Mouse (Mus musculus): ENCODE results near the gene Gli3. TPM values are rescaled to one million over a fixed set of nuclear protein-coding genes. Genes with fewer than 3 reads are reported as not detected.

Gene Gli3
- 57.9 and 65.0 TPM in 2 replicates for polyA plus RNA-seq (2016; fragmentation: Nextera tagmentation; extraction: Ambion mirVana)

- Histone ChIP-seq H3K9me3 (replicated peaks) (no peaks in the 10 kb centered on the region), H3K36me3 (no peaks in the 10 kb centered on the region), H3K4me1 (peaks cover 40% of the 10 kb centered on the region), H3K4me3 (peak within 1 kb of the TSS; percentile 98), H3K27me3 (ENCODE audit: low read depth, poor library complexity, severe bottlenecking) (no peaks in the 10 kb centered on the region), H3K27ac (peak within 1 kb of the TSS; percentile 100)
- WGBS = under 1% methylated on average over 66 of the region's 76 CpGs
- peak; percentile 92 for DNase-seq (ENCODE audit: low spot score)
Measured at GRCm38 (mm10) chr13:15462830-15463491, at the start of gene Gli3. Gli3 (plus strand) TSS chr13:15463235.

- H3K4me1 ChIP-seq = peaks cover 5% of the 10 kb centered on the region
- no peaks in the 10 kb centered on the region for H3K36me3 ChIP-seq
- no peak for DNase-seq (ENCODE audit: low spot score)
- no peaks in the 10 kb centered on the region for H3K9me3 ChIP-seq (replicated peaks)
- H3K4me3 ChIP-seq = no peak overlapping the region
- H3K27me3 ChIP-seq (ENCODE audit: low read depth, poor library complexity, severe bottlenecking) = no peaks in the 10 kb centered on the region
- no peak overlapping the region for H3K27ac ChIP-seq
- WGBS = 53% methylated on average over 10 of the region's 10 CpGs
Measured at GRCm38 (mm10) chr13:15421182-15421750, 41.8 kb upstream of the Gli3 start.

GRCm38 (mm10) chr13:15442002-15442401, 21.0 kb upstream of the Gli3 start:
- H3K27me3 ChIP-seq (ENCODE audit: low read depth, poor library complexity, severe bottlenecking) = no peaks in the 10 kb centered on the region
- H3K4me1 ChIP-seq = peaks cover 31% of the 10 kb centered on the region
- no peak overlapping the region for H3K4me3 ChIP-seq
- no peaks in the 10 kb centered on the region for H3K9me3 ChIP-seq (replicated peaks)
- no peak for DNase-seq (ENCODE audit: low spot score)
- H3K36me3 ChIP-seq = no peaks in the 10 kb centered on the region
- no peak overlapping the region for H3K27ac ChIP-seq
- 83% methylated on average over 4 of the region's 4 CpGs for WGBS

- H3K27ac ChIP-seq = no peak overlapping the region
- no peaks in the 10 kb centered on the region for H3K36me3 ChIP-seq
- H3K9me3 ChIP-seq (replicated peaks) = no peaks in the 10 kb centered on the region
- peak; percentile 49 for DNase-seq (ENCODE audit: low spot score)
- H3K4me3 ChIP-seq = no peak overlapping the region
- no peaks in the 10 kb centered on the region for H3K27me3 ChIP-seq (ENCODE audit: low read depth, poor library complexity, severe bottlenecking)
- peaks cover 31% of the 10 kb centered on the region for H3K4me1 ChIP-seq
- 39% methylated on average over 4 of the region's 4 CpGs for WGBS
Measured at GRCm38 (mm10) chr13:15444312-15444711, 18.7 kb upstream of the Gli3 start.

GRCm38 (mm10) chr13:15445591-15445990, 17.4 kb upstream of the Gli3 start:
- Histone ChIP-seq H3K4me3 (no peak overlapping the region), H3K27ac (0 out of 2 replicates have a peak overlapping the region, but pooled peaks have one; percentile 28), H3K27me3 (ENCODE audit: low read depth, poor library complexity, severe bottlenecking) (no peaks in the 10 kb centered on the region), H3K4me1 (peaks cover 31% of the 10 kb centered on the region), H3K36me3 (no peaks in the 10 kb centered on the region), H3K9me3 (replicated peaks) (no peaks in the 10 kb centered on the region)
- 37% methylated on average over 2 of the region's 2 CpGs for WGBS
- no peak for DNase-seq (ENCODE audit: low spot score)

- 46% methylated on average over 8 of the region's 8 CpGs for WGBS
- 0 out of 2 replicates have a peak overlapping the region, but pooled peaks have one; percentile 28 for H3K27ac ChIP-seq
- H3K4me3 ChIP-seq = no peak overlapping the region
- H3K27me3 ChIP-seq (ENCODE audit: low read depth, poor library complexity, severe bottlenecking) = no peaks in the 10 kb centered on the region
- no peaks in the 10 kb centered on the region for H3K36me3 ChIP-seq
- peak; percentile 50 for DNase-seq (ENCODE audit: low spot score)
- peaks cover 31% of the 10 kb centered on the region for H3K4me1 ChIP-seq
- no peaks in the 10 kb centered on the region for H3K9me3 ChIP-seq (replicated peaks)
Measured at GRCm38 (mm10) chr13:15446004-15446403, 17.0 kb upstream of the Gli3 start.

- Histone ChIP-seq H3K4me3 (no peak overlapping the region), H3K4me1 (peaks cover 27% of the 10 kb centered on the region), H3K27me3 (ENCODE audit: low read depth, poor library complexity, severe bottlenecking) (no peaks in the 10 kb centered on the region), H3K27ac (no peak overlapping the region), H3K9me3 (replicated peaks) (no peaks in the 10 kb centered on the region), H3K36me3 (no peaks in the 10 kb centered on the region)
- peak; percentile 16 for DNase-seq (ENCODE audit: low spot score)
- 84% methylated on average over 7 of the region's 7 CpGs for WGBS
Measured at GRCm38 (mm10) chr13:15446782-15447564, 16.1 kb upstream of the Gli3 start.

- no peak for DNase-seq (ENCODE audit: low spot score)
- no peaks in the 10 kb centered on the region for H3K27me3 ChIP-seq (ENCODE audit: low read depth, poor library complexity, severe bottlenecking)
- WGBS = 85% methylated on average over 2 of the region's 2 CpGs
- H3K9me3 ChIP-seq (replicated peaks) = no peaks in the 10 kb centered on the region
- no peaks in the 10 kb centered on the region for H3K36me3 ChIP-seq
- peaks cover 8% of the 10 kb centered on the region for H3K4me1 ChIP-seq
- H3K27ac ChIP-seq = no peak overlapping the region
- no peak overlapping the region for H3K4me3 ChIP-seq
Measured at GRCm38 (mm10) chr13:15450941-15451340, 12.1 kb upstream of the Gli3 start.

GRCm38 (mm10) chr13:15457841-15458240, 5.2 kb upstream of the Gli3 start:
- WGBS = 54% methylated on average over 5 of the region's 5 CpGs
- peak; percentile 21 for DNase-seq (ENCODE audit: low spot score)
- H3K27ac ChIP-seq = no peak overlapping the region

GRCm38 (mm10) chr13:15461926-15462325, 1.1 kb upstream of the Gli3 start:
- H3K9me3 ChIP-seq (replicated peaks) = no peaks in the 10 kb centered on the region
- peaks cover 33% of the 10 kb centered on the region for H3K4me1 ChIP-seq
- WGBS = 22% methylated on average over 7 of the region's 7 CpGs
- peak; percentile 39 for DNase-seq (ENCODE audit: low spot score)
- H3K27ac ChIP-seq = peak overlapping the region; percentile 100
- no peaks in the 10 kb centered on the region for H3K27me3 ChIP-seq (ENCODE audit: low read depth, poor library complexity, severe bottlenecking)
- H3K4me3 ChIP-seq = peak overlapping the region; percentile 98
- H3K36me3 ChIP-seq = no peaks in the 10 kb centered on the region

More at GRCm38 (mm10) chr13:15457841-15458240, 5.2 kb upstream of the Gli3 start:
- H3K36me3 ChIP-seq = no peaks in the 10 kb centered on the region
- H3K4me1 ChIP-seq = peaks cover 21% of the 10 kb centered on the region
- no peak overlapping the region for H3K4me3 ChIP-seq
- H3K27me3 ChIP-seq (ENCODE audit: low read depth, poor library complexity, severe bottlenecking) = no peaks in the 10 kb centered on the region
- no peaks in the 10 kb centered on the region for H3K9me3 ChIP-seq (replicated peaks)

GRCm38 (mm10) chr13:15463492-15464080, 551 bp downstream of the Gli3 start:
- H3K4me3 ChIP-seq = peak overlapping the region; percentile 98
- H3K4me1 ChIP-seq = peaks cover 44% of the 10 kb centered on the region
- H3K27me3 ChIP-seq (ENCODE audit: low read depth, poor library complexity, severe bottlenecking) = no peaks in the 10 kb centered on the region
- no peaks in the 10 kb centered on the region for H3K36me3 ChIP-seq
- WGBS = under 1% methylated on average over 61 of the region's 70 CpGs
- peak overlapping the region; percentile 100 for H3K27ac ChIP-seq
- peak; percentile 87 for DNase-seq (ENCODE audit: low spot score)
- H3K9me3 ChIP-seq (replicated peaks) = no peaks in the 10 kb centered on the region

- no peaks in the 10 kb centered on the region for H3K9me3 ChIP-seq (replicated peaks)
- H3K27me3 ChIP-seq (ENCODE audit: low read depth, poor library complexity, severe bottlenecking) = no peaks in the 10 kb centered on the region
- H3K27ac ChIP-seq = peak overlapping the region; percentile 100
- no peaks in the 10 kb centered on the region for H3K36me3 ChIP-seq
- DNase-seq (ENCODE audit: low spot score) = no peak
- H3K4me3 ChIP-seq = peak overlapping the region; percentile 98
- peaks cover 48% of the 10 kb centered on the region for H3K4me1 ChIP-seq
- WGBS = under 1% methylated on average over 51 of the region's 51 CpGs
Measured at GRCm38 (mm10) chr13:15464081-15464526, 1.1 kb downstream of the Gli3 start.
